Mouse (Mus musculus): Measurements from ENCODE around the gene Cfdp1.
A peak's percentile ranks its signal among the peaks of the same experiment; 100 is the strongest.

Cfdp1 gene

GRCm38 (mm10) chr8:111789639-111790038 lies 64.5 kb downstream of the Cfdp1 start:
- DNase-seq, result no peak

- DNase-seq, result no peak
These were observed 64.9 kb downstream of the Cfdp1 start for GRCm38 (mm10) chr8:111789200-111789599.

GRCm38 (mm10) chr8:111788497-111788896 lies 65.6 kb downstream of the Cfdp1 start:
- no peak for DNase-seq

DNA sequence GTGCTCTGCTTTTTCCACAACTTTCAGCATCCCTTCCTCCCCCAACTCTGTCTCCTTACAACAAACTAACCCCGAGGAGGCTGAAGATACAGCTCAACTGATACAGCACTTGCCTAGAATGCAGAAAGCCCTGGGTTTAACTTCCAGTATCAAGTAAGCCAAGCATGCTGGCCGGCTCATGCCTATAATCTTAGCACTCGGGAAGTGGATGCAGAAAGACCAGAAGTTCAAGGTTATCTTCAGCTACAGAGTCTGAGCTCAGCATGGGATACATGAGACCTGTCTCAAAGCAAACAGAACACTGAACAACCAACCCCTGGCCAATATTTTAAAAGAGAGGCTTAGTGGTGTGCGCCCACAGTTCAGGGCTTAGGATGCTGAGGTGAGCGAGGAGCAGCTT lies 66.0 kb downstream of the Cfdp1 start:
- no peak for DNase-seq

DNA sequence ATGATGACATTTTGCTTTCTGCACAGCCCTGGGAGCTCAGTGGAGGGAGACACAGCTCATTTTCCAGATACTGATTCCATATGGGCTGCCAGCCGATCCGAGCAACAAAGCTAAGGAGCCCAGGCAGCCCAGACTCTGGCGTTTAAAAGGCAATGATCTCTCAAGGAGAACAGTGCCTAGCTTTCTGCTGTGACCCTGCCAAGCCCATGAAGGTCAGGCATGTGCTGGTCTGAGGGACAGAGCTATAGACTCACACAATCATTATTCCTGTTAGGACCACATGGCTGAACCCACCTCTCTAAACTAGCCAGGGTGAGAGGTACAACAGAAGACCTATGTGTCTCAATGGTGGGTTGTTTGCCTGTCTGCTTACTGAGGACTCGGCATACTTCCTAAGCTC lies 66.4 kb downstream of the Cfdp1 start:
- DNase-seq, result no peak

DNA sequence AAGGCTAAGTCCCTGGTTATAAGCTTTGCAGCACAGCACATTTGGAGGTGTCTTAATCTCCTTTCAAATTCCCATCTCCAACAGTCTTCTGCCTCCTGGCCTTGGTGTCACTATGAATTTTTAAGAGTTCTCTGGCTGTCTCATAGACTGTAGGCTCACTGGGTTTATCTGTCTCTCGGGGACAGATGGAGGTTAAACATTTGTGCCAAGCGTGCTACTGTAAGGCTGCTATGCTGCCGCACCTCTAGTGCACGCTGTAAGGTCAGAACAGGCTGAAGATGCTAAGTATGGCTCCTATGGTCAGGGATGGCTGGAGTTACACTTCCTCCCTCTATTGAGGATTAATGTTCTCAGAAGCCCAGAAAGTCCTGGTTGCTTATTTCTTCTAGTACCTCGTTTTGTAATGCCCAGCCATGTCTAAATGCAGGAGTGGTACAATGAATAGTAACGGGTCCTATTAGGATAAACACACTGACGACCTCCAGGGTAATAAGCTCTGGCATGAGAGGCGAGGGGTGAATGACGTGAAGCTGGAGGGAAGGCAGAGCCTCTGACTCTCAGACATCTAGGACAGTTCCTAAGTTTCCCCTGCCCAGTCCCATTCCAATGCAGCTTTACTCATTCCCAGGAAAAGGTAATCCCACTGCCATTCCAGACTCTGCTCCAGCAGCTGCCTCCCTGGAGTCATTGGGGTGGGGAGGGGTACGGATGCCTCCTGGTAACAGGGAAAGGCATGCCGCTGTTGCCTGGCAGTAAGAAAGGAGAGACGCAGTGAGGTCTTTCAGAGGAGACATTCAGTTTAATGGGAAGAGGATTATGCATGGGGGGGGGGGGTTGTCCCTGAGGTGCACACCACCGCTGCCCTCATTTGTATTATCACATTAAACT lies 67.1 kb downstream of the Cfdp1 start:
- DNase-seq, result no peak

- no peak for DNase-seq
These were observed 68.0 kb downstream of the Cfdp1 start for GRCm38 (mm10) chr8:111786116-111786515.

GRCm38 (mm10) chr8:111782671-111783394 lies 71.3 kb downstream of the Cfdp1 start:
- no peak for DNase-seq

DNA sequence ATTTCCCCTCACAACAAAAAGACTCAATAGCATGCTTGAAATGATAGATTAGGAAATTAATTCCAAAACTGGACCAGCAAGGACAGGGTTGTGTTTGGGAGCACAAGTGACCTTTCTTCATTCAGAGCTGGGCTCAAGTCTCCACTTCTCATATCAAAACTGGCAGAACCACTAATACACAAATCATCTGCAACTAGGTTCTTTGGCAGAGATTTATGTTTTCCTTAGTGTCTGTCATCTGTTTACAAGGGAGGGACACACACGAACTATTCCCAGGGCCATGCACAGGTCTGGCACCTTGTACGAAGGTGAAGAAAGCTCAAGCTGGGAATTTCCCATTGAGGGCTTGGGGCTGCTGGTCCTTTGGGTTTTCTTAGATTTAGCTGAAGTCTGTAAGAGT lies 71.9 kb downstream of the Cfdp1 start:
- no peak for DNase-seq

- DNase-seq, result no peak
These were observed 73.2 kb downstream of the Cfdp1 start for GRCm38 (mm10) chr8:111780697-111781424.

DNA sequence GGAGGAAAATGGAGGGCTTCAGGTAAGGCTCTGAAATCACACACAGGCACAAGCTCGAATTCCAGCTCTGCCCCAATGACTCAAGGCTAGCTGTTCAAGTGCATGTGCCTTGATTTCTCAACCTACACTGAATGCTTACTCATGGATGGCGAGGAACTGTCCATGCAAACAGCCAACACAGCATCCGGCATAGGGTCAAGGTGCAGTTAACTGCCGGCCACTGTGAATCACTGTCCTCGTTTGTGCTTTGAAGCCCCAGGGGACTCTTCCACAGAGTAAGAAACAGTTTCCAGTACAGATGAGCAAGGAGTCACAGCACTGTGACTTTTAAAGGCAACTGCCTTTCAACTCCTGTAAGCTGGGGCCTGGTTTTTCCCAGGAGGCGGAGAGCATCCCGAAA lies 74.4 kb downstream of the Cfdp1 start:
- DNase-seq, result no peak

DNA sequence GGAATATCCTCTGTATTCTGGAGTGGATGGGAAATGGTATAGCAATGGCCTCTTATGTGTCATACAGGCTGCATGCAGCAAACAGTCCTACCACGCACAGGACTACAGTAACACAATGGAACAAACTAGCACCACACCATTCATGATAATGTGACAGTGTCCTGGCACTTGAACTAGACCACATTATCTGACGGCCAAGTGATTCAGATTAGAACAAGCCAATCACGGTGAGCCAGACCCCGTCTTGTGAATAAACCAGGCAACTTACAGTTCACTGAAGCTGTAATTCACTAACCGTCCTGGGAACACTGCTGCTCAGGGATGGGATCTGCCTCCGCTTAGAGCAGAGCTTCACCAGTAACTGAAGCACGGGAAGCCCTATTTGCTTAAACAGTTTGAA lies 75.3 kb downstream of the Cfdp1 start:
- DNase-seq, result no peak

DNA sequence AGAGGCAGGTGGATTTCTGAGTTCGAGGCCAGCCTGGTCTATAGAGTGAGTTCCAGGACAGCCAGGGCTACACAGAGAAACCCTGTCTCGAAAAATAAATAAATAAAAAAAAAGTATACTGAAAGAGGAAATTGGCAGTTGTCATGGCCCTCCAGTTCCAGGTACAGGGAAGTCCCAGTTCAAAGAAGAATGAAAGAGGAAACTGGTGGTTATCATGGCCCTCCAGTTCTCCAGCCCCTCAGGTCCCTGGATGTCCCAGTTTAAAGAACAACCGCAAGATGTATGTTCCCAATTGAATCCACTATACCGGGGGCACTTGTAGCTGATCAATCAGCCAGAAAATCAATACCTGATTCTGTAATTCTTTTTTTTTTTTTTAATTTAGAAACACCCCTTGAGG lies 77.6 kb downstream of the Cfdp1 start:
- DNase-seq, result no peak

DNA sequence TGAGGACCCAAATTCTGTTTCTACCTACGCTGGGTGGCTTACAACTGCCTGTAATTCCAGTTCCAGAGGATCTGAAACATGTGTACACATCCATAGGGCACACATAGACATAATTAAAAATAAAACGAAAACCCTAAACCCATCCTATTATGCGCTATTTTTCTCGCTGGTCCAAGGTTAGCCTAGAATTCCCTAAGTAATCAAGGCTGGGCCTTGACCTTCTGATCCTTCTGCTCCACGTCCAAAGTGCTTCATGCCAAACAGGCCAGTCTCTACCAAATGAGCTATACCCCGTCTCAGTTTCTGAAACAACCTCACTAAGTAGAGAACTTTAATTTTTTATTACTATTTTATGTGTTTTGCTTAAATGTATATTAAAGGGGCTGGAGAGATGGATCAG lies 78.3 kb downstream of the Cfdp1 start:
- DNase-seq, result no peak

- no peak for DNase-seq
These were observed 80.6 kb downstream of the Cfdp1 start for GRCm38 (mm10) chr8:111773476-111773875.

DNA sequence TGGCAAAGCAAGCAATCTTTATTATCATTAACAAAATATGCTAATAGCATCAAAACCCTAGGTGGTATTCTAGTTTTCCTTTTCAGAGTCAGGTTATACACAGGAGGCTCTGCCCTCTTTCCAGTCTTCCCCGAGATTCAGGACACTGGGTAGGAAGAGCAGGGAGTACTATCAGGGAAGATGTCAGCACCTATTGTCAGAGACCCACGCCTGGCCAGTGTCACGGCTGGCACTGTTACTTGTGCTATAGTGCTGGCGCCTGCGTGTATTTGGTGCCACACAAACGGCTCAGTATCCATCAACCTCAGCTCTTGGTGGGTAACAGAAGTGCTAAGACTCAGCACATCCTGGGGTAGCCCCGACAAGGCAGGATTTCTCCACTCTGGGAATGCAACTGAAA lies 81.0 kb downstream of the Cfdp1 start:
- no peak for DNase-seq

DNA sequence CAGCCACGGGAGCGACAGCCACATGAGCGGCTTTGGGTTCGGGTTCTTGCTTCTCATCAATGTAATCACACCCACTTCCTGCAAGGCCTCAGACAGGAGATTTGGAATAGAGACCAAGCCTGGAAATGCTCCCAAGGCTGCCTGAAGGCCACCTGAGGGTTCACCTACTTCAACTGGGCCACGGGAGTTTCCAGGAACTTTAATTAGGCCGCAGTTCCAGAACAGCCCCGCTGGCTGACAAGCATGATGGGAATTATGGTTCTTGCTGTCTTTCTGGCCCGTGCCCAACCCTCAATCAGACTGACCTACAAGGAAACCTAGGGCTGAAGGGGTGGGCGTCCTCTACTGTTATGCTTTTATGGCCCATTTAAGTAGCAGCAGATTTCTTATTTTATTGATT lies 82.0 kb downstream of the Cfdp1 start:
- DNase-seq, result no peak

GRCm38 (mm10) chr8:111771625-111772020 lies 82.5 kb downstream of the Cfdp1 start:
- DNase-seq, result no peak

DNA sequence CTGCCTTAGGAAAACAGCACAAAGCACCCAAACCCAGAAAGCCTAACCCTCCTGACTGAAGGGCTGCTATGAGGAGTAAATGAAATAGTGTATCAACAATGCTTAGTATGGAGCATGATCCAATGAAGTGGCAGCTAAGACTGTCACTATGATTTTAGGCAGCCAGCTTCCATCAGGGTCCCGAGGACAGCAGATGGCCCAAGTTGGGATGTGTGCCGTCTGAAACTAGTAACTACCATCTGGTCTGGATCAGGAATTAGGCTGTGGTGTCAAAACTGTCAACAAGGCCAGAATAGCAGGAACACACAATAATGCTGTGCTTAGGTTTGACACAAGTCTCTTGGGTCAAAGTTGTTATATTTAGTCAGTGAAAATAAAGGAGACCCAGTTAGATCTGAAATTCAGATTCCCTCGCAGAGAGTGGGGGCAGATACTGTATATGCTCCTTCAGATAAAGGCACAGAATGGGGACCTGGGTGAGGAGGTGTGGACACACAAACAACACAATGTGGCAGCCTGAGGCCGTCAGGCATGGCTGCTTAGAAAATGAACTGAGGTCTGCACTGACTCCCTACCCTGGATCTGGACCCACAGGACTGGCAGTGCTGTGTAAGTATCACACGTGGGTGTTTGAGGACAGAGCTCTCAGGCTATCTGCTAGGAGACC lies 83.0 kb downstream of the Cfdp1 start:
- DNase-seq, result peak in 1 of 2 experiments; percentile 63

GRCm38 (mm10) chr8:111769764-111770428 lies 84.2 kb downstream of the Cfdp1 start:
- DNase-seq, result peak in 1 of 2 experiments; percentile 72

DNA sequence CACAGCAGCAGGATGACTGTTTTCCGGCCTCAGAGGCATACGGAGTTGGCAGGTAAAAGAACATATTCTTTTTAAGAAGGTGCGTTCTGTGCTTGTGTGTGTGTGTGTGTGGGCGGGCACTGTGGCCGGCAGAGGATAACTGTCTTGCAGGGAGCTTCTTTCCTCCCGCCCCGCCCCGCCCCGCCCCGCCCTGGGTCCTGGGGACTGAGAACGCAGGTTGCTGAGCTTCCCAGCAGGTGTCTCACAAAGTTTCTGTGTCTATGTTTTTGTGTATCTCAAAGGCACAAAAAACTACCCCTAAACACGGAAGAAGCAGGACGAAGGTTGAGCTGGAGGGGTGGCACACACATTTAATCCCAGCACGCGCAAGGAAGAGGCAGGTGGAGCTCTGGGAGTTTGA lies 84.8 kb downstream of the Cfdp1 start:
- no peak for DNase-seq

DNA sequence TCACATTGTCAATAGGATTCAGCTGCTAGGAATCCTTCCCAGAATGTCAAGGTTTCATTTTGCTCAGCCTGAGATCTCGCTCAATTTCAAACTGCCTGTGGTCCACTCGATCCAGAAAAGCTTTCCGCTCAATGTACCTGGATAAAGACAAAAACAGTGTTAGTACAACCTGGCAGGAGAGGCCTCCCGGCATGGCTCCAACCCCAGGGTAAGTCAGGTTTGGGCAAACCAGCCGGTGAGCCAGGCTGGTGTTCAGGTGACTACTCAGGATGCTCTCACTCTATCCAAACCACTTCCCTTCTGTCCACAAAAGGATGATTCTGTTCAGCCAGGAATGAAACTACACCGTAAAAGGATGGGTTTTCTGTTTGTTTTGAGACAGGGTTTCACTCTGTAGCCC lies 85.4 kb downstream of the Cfdp1 start:
- no peak for DNase-seq

Data from lung, postnatal 4 days (tissue).